Mouse (Mus musculus): ENCODE measurements at regions not wholly inside any gene's neighbourhood (a gene's known extent, or its start where the extent isn't known, plus 50 kb on each side); places are given as distances from the start of the nearest gene placed in this dataset.

DNA sequence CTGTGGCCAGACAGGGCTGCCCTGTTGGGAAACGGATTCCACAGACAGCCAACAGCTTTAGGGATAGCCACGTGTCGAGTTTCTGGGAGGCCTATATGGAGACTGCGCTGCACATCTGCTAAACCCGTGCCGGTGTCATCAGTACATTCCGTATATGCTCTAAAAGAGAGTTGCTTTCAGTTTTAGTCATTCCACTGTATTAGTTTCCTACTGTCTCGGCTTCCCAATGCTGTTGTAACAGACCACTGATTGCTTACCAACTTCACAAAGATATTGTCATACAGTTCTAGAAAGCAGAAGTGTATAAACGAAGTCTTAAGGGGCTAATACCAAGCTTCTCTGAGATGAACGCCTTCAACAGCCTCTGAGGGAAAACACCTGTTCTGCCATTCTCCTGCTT lies 622.5 kb downstream of the Stpg2 start (continued):
- TF ChIP-seq UBTF (IDR thresholded peaks at IDR 0.05; ENCODE audit: low read depth, low read length) (no peak), CHD1 (IDR thresholded peaks at IDR 0.05; ENCODE audit: low read depth, low read length) (no peak), GABPA (IDR thresholded peaks at IDR 0.05; ENCODE audit: insufficient replicate concordance, low read depth, low read length) (no peak), E2F4 (IDR thresholded peaks at IDR 0.05; ENCODE audit: insufficient replicate concordance, low read depth, low read length) (no peak), CTCF (conservative IDR thresholded peaks at IDR 0.05 in 1 of 2, IDR thresholded peaks at IDR 0.05 in 1 of 2; ENCODE audit: low read depth in 2 of 2, low read length in 2 of 2) (no peak), CHD2 (IDR thresholded peaks at IDR 0.05; ENCODE audit: low read length) (no peak), TCF12 (IDR thresholded peaks at IDR 0.05; ENCODE audit: low read depth, low read length) (no peak)

DNA sequence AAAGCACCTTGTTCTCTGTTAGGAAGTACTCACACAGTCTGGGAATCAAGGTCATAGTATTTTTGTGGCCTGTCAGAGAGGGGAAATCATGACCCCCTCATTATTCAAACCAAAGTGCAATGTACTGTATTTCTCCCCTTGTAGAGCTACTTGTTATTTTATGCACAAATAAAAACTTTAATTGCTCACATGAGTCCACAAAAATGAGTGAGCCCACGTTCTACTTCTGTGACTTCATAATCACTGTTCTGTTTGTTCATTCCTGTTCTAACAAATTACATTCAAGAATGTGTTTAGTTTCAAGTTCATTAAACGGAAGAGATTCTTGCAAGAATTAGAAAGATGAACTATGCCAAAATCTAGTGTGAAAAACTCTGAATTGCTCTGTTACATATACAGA lies 623.1 kb downstream of the Stpg2 start:
- TF ChIP-seq BHLHE40 (IDR thresholded peaks at IDR 0.05; ENCODE audit: low read depth, low read length): peak; percentile 23; the same call in 1 of the 2 replicates
- no peak for TF ChIP-seq USF2 (conservative IDR thresholded peaks at IDR 0.05; ENCODE audit: low read depth, low read length)
- no peak for TF ChIP-seq JUN (IDR thresholded peaks at IDR 0.05; ENCODE audit: insufficient read depth, low read depth, low read length)
- no peak for TF ChIP-seq POLR2AphosphoS2 (IDR thresholded peaks at IDR 0.05; ENCODE audit: low read depth, low read length)
- no peak for TF ChIP-seq MAZ (IDR thresholded peaks at IDR 0.05; ENCODE audit: low read depth, low read length)
- TF ChIP-seq ZC3H11A (IDR thresholded peaks at IDR 0.05; ENCODE audit: low read depth, low read length): no peak
- TF ChIP-seq USF1 (IDR thresholded peaks at IDR 0.05; ENCODE audit: low read depth, low read length): no peak
- no peak for TF ChIP-seq NRF1 (IDR thresholded peaks at IDR 0.05; ENCODE audit: low read depth, low read length)
- Histone ChIP-seq H3K9ac (ENCODE audit: insufficient read depth, low read depth) (no peak overlapping the region), H3K4me3 (replicated peaks in 1 of 3; ENCODE audit: low read depth in 2 of 3, low read length in 2 of 3, poor library complexity in 1 of 3) (no peak overlapping the region), H3K36me3 (replicated peaks in 1 of 2; ENCODE audit: control insufficient read depth in 1 of 2, insufficient read depth in 1 of 2, low read length in 1 of 2) (no peaks in the 10 kb centered on the region), H3K9me3 (replicated peaks; ENCODE audit: low read length) (no peaks in the 10 kb centered on the region), H3K4me1 (ENCODE audit: control insufficient read depth in 1 of 2, insufficient read depth in 2 of 2) (peaks cover 9 to 29% of the 10 kb centered on the region in 2 experiments), H3K27me3 (replicated peaks) (no peaks in the 10 kb centered on the region), H3K27ac (ENCODE audit: insufficient read depth, low read depth) (no peak overlapping the region), H3K4me2 (ENCODE audit: insufficient read depth, low read depth, poor library complexity, severe bottlenecking) (peak overlapping the region; percentile 87; the same call in 1 of the 2 replicates), H3K79me2 (replicated peaks; ENCODE audit: control insufficient read depth, extremely low read depth, insufficient read depth, poor library complexity, severe bottlenecking) (no peaks in the 10 kb centered on the region)
- DNase-seq (ENCODE audit: extremely low read depth): no peak
- in situ Hi-C loops (cut with MboI; ENCODE audit: low pct_ligation_motif_present, low pct_unique_long_range_greater_than_20kb, low sequenced_read_pairs): no loop called here
- dilution Hi-C loops (cut with MboI; ENCODE audit: extremely low pct_ligation_motif_present, extremely low pct_unique_long_range_greater_than_20kb, low sequenced_read_pairs): no loop called here

DNA sequence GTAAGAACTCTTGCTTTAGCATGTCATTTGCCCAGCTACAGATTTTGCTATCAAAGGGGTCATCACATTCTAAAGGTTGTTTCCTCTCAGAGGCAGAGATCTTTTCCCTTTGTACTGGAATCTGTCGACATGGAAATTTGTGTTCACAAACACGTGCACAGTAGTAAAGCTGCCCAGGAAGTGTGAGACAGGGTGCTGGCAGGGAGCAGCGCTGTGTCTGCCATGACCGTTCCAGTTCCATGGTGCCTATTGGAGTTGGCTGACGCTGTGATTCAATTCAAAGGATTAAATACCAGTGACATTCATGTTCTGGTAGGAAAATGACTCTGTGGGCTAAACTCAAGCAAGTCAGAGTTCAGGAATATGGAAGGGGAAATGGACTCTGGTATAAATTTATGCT lies 627.1 kb downstream of the Stpg2 start:
- H3K79me2 ChIP-seq (replicated peaks; ENCODE audit: control insufficient read depth, extremely low read depth, insufficient read depth, poor library complexity, severe bottlenecking): no peaks in the 10 kb centered on the region
- H3K36me3 ChIP-seq (replicated peaks in 1 of 2; ENCODE audit: control insufficient read depth in 1 of 2, insufficient read depth in 1 of 2, low read length in 1 of 2): no peaks in the 10 kb centered on the region
- H3K27me3 ChIP-seq (replicated peaks): no peaks in the 10 kb centered on the region
- in situ Hi-C loops (cut with MboI; ENCODE audit: low pct_ligation_motif_present, low pct_unique_long_range_greater_than_20kb, low sequenced_read_pairs) (no loop called here), dilution Hi-C loops (cut with MboI; ENCODE audit: extremely low pct_ligation_motif_present, extremely low pct_unique_long_range_greater_than_20kb, low sequenced_read_pairs) (no loop called here)
- peaks cover 5 to 11% of the 10 kb centered on the region in 2 experiments for H3K4me1 ChIP-seq (ENCODE audit: control insufficient read depth in 1 of 2, insufficient read depth in 2 of 2)
- no peak for DNase-seq (ENCODE audit: extremely low read depth)
- no peak overlapping the region for H3K27ac ChIP-seq (ENCODE audit: insufficient read depth, low read depth)
- no peaks in the 10 kb centered on the region for H3K9me3 ChIP-seq (replicated peaks; ENCODE audit: low read length)
- H3K9ac ChIP-seq (ENCODE audit: insufficient read depth, low read depth): no peak overlapping the region
- no peak for TF ChIP-seq NELFE (IDR thresholded peaks at IDR 0.05; ENCODE audit: low read depth, low read length)
- TF ChIP-seq MYC (IDR thresholded peaks at IDR 0.05; ENCODE audit: low read depth, low read length): no peak
- no peak for TF ChIP-seq MAZ (IDR thresholded peaks at IDR 0.05; ENCODE audit: low read depth, low read length)
- no peak for TF ChIP-seq PAX5 (IDR thresholded peaks at IDR 0.05; ENCODE audit: low read length)
- no peak for TF ChIP-seq RCOR1 (conservative IDR thresholded peaks at IDR 0.05; ENCODE audit: low read depth, low read length)
- no peak for TF ChIP-seq CHD2 (IDR thresholded peaks at IDR 0.05; ENCODE audit: low read length)
- TF ChIP-seq GABPA (IDR thresholded peaks at IDR 0.05; ENCODE audit: insufficient replicate concordance, low read depth, low read length): no peak
- no peak for TF ChIP-seq CTCF (conservative IDR thresholded peaks at IDR 0.05 in 1 of 2, IDR thresholded peaks at IDR 0.05 in 1 of 2; ENCODE audit: low read depth in 2 of 2, low read length in 2 of 2)
- TF ChIP-seq HCFC1 (IDR thresholded peaks at IDR 0.05; ENCODE audit: low read depth, low read length): no peak
- TF ChIP-seq EP300 (IDR thresholded peaks at IDR 0.05; ENCODE audit: low read length): no peak
- TF ChIP-seq MAX (IDR thresholded peaks at IDR 0.05; ENCODE audit: low read length): no peak
- no peak for TF ChIP-seq ZKSCAN1 (IDR thresholded peaks at IDR 0.05; ENCODE audit: borderline replicate concordance, low read depth, low read length)
- no peak for TF ChIP-seq USF1 (IDR thresholded peaks at IDR 0.05; ENCODE audit: low read depth, low read length)
- no peak for TF ChIP-seq ZC3H11A (IDR thresholded peaks at IDR 0.05; ENCODE audit: low read depth, low read length)
- no peak for TF ChIP-seq CHD1 (IDR thresholded peaks at IDR 0.05; ENCODE audit: low read depth, low read length)
- no peak for TF ChIP-seq MAFK (IDR thresholded peaks at IDR 0.05; ENCODE audit: insufficient replicate concordance, low read length)
- no peak overlapping the region for H3K4me3 ChIP-seq (replicated peaks in 1 of 3; ENCODE audit: low read depth in 2 of 3, low read length in 2 of 3, poor library complexity in 1 of 3)
- H3K4me2 ChIP-seq (ENCODE audit: insufficient read depth, low read depth, poor library complexity, severe bottlenecking): no peak overlapping the region

Data from CH12.LX (cell line).